Mouse (Mus musculus) yolk sac, embryonic 10.5 days (tissue): ENCODE measurements around the gene Tfr2.

Source experiments
- DNase-seq: peaks from one replicate; pipeline ENCODE4 v3.0.0-alpha.2; 2017; ENCODE audit warnings: low spot score

Tfr2 gene

GRCm38 (mm10) chr5:137569665-137570064, at the start of gene Tfr2:
TSS of gene Tfr2 (plus strand) at chr5:137569840.
- peak; percentile 50 for DNase-seq

GRCm38 (mm10) chr5:137521861-137522260, 47.8 kb upstream of the Tfr2 start:
- no peak for DNase-seq

- DNase-seq: no peak
Observed at GRCm38 (mm10) chr5:137522711-137523110, 46.9 kb upstream of the Tfr2 start.

GRCm38 (mm10) chr5:137523396-137524250, 46.0 kb upstream of the Tfr2 start:
- DNase-seq: no peak

- DNase-seq: no peak
Observed at GRCm38 (mm10) chr5:137524251-137524515, 45.5 kb upstream of the Tfr2 start.

GRCm38 (mm10) chr5:137524671-137525070, 45.0 kb upstream of the Tfr2 start:
- no peak for DNase-seq

- no peak for DNase-seq
Observed at GRCm38 (mm10) chr5:137525511-137525910, 44.1 kb upstream of the Tfr2 start.

GRCm38 (mm10) chr5:137526192-137526936, 43.3 kb upstream of the Tfr2 start:
- DNase-seq: no peak

- DNase-seq: no peak
Observed at GRCm38 (mm10) chr5:137527413-137527812, 42.2 kb upstream of the Tfr2 start.

- no peak for DNase-seq
Observed at GRCm38 (mm10) chr5:137528247-137528968, 41.2 kb upstream of the Tfr2 start.

GRCm38 (mm10) chr5:137529221-137529995, 40.2 kb upstream of the Tfr2 start:
- DNase-seq: no peak

GRCm38 (mm10) chr5:137530075-137530474, 39.6 kb upstream of the Tfr2 start:
- DNase-seq: no peak

GRCm38 (mm10) chr5:137530588-137531413, 38.8 kb upstream of the Tfr2 start:
- DNase-seq: peak; percentile 70

GRCm38 (mm10) chr5:137531414-137532130, 38.1 kb upstream of the Tfr2 start:
- no peak for DNase-seq

GRCm38 (mm10) chr5:137532131-137532807, 37.4 kb upstream of the Tfr2 start:
- DNase-seq: no peak

GRCm38 (mm10) chr5:137532808-137533116, 36.9 kb upstream of the Tfr2 start:
- DNase-seq: no peak

- peak; percentile 98 for DNase-seq
Observed at GRCm38 (mm10) chr5:137533117-137533827, 36.4 kb upstream of the Tfr2 start, which contains the start of the genes Epo and Gnb2. TSS of gene Epo (minus strand) at chr5:137533242. TSS of gene Gnb2 (minus strand) at chr5:137533510.

GRCm38 (mm10) chr5:137534762-137535161, 34.9 kb upstream of the Tfr2 start:
- DNase-seq: no peak

GRCm38 (mm10) chr5:137535318-137535717, 34.3 kb upstream of the Tfr2 start:
- no peak for DNase-seq
